Mouse (Mus musculus) urinary bladder, postnatal 25 days (tissue): ENCODE results near the gene Gmpr2.

ENCODE experiments used
- DNase-seq: peaks from one replicate; pipeline ENCODE4 v3.0.0; 2022; ENCODE audit warnings: low spot score

Gene Gmpr2

GRCm38 (mm10) chr14:55671833-55672740, at the start of gene Gmpr2, which contains the start of gene Nedd8:
Gene Gmpr2 (plus strand): TSS chr14:55671941.
Gene Nedd8 (minus strand): TSS chr14:55672124.
- DNase-seq, result peak; percentile 70

GRCm38 (mm10) chr14:55628077-55628827, 43.5 kb upstream of the Gmpr2 start:
- no peak for DNase-seq

- DNase-seq, result peak; percentile 53
Measured at GRCm38 (mm10) chr14:55629312-55629711, 42.4 kb upstream of the Gmpr2 start.

- peak; percentile 41 for DNase-seq
Measured at GRCm38 (mm10) chr14:55634874-55635522, 36.7 kb upstream of the Gmpr2 start.

GRCm38 (mm10) chr14:55635523-55636007, 36.2 kb upstream of the Gmpr2 start, which contains the start of gene Ipo4:
Gene Ipo4 (minus strand): TSS chr14:55635957.
- DNase-seq, result peak; percentile 78

- DNase-seq, result no peak
Measured at GRCm38 (mm10) chr14:55637795-55638194, 33.9 kb upstream of the Gmpr2 start, which contains the start of gene Gm49378. Gene Gm49378 (minus strand): TSS chr14:55637895.

- DNase-seq, result no peak
Measured at GRCm38 (mm10) chr14:55640816-55641215, 30.9 kb upstream of the Gmpr2 start.

- DNase-seq, result no peak
Measured at GRCm38 (mm10) chr14:55641291-55641690, 30.4 kb upstream of the Gmpr2 start.

GRCm38 (mm10) chr14:55642679-55643059, 29.1 kb upstream of the Gmpr2 start:
- no peak for DNase-seq

GRCm38 (mm10) chr14:55643060-55643907, 28.5 kb upstream of the Gmpr2 start, which contains the start of gene Tm9sf1:
Gene Tm9sf1 (minus strand): TSS chr14:55643806.
- DNase-seq, result peak; percentile 84

- no peak for DNase-seq
Measured at GRCm38 (mm10) chr14:55644261-55644888, 27.4 kb upstream of the Gmpr2 start.

GRCm38 (mm10) chr14:55649884-55650283, 21.9 kb upstream of the Gmpr2 start, which contains the start of gene Tssk4:
Gene Tssk4 (plus strand): TSS chr14:55650184.
- no peak for DNase-seq

GRCm38 (mm10) chr14:55651528-55651927, 20.2 kb upstream of the Gmpr2 start:
- DNase-seq, result no peak

GRCm38 (mm10) chr14:55656935-55657334, 14.8 kb upstream of the Gmpr2 start:
- DNase-seq, result no peak

- no peak for DNase-seq
Measured at GRCm38 (mm10) chr14:55658011-55658410, 13.7 kb upstream of the Gmpr2 start.

- peak; percentile 69 for DNase-seq
Measured at GRCm38 (mm10) chr14:55659960-55660573, 11.7 kb upstream of the Gmpr2 start, which contains the start of gene Mdp1. Gene Mdp1 (minus strand): TSS chr14:55660508.

- DNase-seq, result no peak
Measured at GRCm38 (mm10) chr14:55660636-55661035, 11.1 kb upstream of the Gmpr2 start.

GRCm38 (mm10) chr14:55671486-55671832, 282 bp upstream of the Gmpr2 start:
- no peak for DNase-seq

GRCm38 (mm10) chr14:55672741-55673060, 960 bp downstream of the Gmpr2 start:
- DNase-seq, result no peak

GRCm38 (mm10) chr14:55677615-55678014, 5.9 kb downstream of the Gmpr2 start:
- no peak for DNase-seq
